Mouse (Mus musculus) E14TG2a.4 (cell line): ENCODE results near the gene Acsl6.

Experiments used
- CTCF ChIP-seq: conservative IDR thresholded peaks from 2 replicates; pipeline ENCODE4 v1.5.1; 2014; ENCODE audit warnings: low read length
- NANOG ChIP-seq: IDR thresholded peaks from 2 replicates; pipeline ENCODE4 v1.6.1; 2014; ENCODE audit warnings: borderline replicate concordance, low read length, mixed read lengths

DNA sequence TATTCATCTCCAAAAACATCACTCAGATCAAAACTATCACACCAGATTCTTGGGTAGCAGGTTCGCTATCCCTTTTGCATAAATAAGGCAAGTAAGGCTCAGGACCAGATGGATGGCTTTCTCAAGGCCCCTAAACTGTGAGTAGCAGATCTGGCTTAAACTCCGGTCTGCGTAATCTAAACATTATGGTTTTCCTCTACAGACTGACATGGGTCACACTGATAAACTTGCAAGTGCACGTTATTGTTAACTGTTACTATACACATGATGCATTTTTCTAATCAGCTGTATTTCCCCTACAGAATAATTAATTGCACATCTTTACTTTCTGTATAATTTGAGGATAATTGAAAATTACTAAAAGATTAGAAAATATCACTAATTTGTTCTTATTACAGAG is 94.5 kb downstream of the Acsl6 start:
- no peak for TF ChIP-seq CTCF
- no peak for TF ChIP-seq NANOG
